Mouse (Mus musculus): Measurements from ENCODE around the gene Luc7l3.

The Luc7l3 gene

DNA sequence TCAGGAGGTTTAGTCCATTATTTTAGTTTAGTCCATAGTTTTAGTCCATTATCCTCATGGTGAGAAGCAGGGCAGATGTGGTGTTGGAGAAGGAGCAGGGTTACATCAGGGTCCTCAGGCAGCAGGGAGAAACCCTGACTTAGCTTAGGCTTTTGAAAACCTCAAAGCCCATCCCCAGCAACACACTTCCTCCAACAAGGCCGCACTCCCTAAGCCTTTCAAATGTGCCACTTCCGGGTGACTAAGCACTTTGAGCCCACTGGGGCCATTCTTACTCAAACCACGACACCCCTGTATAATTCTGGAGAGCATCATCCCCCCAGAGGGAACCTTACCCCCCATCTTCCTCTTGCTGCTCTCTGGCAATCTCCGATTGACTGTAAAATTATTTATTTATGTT, 62.0 kb downstream of the Luc7l3 start:
- DNase-seq (ENCODE audit: low read depth, low spot score): no peak

DNA sequence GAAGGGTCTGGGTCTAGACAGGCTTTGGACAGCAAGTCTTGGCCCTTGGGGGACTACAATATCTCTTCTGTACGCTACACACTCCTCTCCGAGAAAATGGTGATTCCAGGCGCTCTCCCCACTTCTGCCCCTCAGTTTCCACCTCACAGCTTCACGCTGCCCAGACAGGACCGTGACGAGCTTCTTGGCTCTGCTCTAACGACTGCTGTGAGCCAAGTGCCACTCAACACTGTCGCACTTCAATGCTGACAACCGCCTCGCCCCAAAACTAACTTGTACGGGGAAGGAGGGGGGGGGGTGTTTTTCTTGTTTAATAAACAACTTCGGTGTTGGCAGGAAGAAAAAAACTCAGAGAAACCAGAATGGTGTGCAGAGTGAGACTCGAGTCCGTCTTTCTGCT, 63.8 kb downstream of the Luc7l3 start:
- DNase-seq (ENCODE audit: low read depth, low spot score): no peak

DNA sequence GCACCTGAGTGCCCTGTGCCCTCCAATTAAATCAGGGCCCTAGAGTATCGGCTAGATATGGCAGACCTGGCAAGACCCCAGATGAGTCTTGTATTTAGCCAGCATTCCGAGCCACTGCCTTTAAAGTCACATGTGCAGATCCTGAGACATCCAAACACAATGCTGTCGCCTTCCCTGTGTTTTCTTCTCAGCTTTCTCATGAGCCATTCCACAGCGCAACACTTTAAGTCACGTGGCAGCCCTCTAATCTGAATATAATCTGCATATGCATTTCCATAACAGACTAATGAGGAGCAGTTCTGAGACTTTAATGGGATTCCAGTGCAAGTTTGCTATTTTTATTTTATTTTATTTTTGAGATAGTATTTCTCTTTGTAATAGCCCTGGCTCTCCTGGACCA, 66.1 kb downstream of the Luc7l3 start:
- no peak for DNase-seq (ENCODE audit: low read depth, low spot score)

DNA sequence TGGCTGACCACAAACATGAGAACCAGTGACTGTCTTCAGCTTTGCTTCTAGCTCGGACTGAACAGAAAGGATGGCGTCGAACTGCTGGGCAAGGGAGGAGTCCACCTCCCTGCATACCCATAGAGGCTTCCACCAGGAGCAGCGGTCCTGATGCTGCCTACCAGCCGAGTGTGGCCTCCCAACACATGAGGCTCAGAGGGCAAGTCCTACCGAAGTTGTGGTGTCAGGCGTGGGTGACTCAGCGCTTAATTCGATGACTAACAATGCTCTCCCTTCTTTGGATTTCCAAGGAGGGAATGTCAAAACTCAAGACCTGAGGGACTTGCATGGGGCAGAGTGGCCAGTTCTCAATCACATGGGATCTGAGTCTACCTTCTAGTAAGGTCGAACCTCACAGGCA, 68.1 kb downstream of the Luc7l3 start:
- DNase-seq (ENCODE audit: low read depth, low spot score): no peak

DNA sequence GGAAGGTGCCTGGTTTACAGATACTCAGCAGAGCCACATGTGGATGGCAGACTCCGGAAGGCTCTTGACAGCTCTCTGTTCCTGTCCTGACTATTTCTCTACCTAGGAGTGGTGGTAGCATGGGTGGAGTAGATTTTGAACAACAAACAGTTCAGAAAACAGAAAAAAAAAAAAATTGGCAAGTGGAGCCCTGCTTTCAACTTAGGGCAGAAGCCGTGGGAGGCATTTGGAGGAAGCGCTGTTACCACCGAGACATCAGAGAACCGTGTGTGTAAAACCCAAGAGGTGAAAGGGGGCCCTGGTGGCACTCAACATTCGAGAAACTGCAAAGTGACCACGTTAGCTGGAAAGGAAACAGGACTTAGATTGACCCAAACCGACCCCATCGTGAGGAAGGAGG, 68.6 kb downstream of the Luc7l3 start:
- DNase-seq (ENCODE audit: low read depth, low spot score): no peak

DNA sequence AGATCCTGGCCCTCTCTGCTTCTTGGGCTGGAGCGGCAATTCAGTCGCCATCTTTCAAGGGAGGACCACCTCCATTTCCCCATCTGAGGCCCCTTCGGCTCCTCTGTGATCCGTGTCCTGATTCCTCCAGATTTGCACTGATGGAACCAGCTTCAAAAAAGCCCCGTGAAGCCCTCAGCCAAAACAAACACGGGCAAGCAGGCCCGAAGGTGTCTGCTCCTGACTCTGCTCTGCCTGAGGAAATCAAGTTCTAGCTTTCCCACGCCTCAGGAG, 75.1 kb downstream of the Luc7l3 start:
- DNase-seq (ENCODE audit: low read depth, low spot score): no peak

DNA sequence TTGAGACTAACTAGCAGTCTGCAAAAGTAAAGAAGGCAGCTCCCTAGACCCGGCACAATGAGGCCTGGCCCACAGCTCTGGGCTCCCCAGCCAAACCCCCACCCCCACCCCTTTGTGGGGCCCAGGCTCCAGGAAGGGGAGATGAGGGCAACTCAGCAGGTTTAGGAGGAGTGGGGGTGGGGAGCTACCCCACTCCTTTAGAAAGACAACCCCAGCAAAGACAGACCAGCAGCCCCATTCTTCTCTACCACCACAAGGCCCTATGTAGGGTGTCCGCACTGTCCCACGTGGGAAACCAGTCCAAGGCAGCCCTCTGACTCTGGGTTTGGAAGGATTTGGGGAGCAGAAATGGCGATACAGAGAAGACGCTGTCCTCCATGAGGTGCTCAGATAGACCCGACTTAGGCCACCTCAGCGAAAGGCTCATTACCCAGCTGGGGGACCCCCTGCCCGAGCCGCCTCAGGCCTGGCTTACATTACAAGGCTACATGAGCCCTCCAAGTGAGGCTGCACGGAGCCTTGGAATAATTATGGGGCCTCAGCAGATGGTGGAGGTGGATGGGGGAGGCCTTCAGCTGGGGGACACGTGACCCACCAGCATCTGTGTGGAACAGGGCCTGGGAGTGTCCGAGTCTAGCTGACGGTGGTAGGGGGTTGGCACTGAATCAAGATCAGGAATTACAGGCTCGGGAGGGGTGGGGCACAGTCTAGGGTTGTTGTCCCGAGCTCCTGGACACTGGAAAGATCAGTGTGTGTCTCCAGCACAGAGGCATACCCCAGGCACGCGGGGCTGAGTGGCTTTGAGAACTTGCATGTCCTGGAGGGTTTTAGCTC, 75.6 kb downstream of the Luc7l3 start, which contains the start of gene Wfikkn2:
Gene Wfikkn2 (minus strand): TSS at position 51 of the 834 bp plus-strand sequence.
- no peak for DNase-seq (ENCODE audit: low read depth, low spot score)

DNA sequence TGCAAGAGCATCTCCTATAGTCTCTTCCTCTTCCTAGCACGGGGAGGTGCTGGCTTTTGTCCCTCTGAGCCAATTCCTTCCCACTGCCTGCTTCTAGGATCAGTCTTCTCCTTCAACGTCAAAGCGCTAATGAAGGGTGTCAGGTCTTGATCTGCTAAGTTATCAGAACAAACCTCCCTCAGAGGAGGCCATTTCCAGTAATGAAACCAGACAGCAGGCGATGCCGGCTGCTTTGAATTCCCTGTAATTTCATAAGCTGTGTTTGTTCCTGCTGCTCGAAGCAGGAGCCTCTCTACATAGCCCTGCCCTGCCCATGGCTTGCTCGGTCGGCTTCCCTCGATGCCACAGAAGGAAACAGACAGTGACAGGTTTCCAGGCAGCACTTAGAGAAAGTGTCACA, 77.4 kb downstream of the Luc7l3 start:
- no peak for DNase-seq (ENCODE audit: low read depth, low spot score)

DNA sequence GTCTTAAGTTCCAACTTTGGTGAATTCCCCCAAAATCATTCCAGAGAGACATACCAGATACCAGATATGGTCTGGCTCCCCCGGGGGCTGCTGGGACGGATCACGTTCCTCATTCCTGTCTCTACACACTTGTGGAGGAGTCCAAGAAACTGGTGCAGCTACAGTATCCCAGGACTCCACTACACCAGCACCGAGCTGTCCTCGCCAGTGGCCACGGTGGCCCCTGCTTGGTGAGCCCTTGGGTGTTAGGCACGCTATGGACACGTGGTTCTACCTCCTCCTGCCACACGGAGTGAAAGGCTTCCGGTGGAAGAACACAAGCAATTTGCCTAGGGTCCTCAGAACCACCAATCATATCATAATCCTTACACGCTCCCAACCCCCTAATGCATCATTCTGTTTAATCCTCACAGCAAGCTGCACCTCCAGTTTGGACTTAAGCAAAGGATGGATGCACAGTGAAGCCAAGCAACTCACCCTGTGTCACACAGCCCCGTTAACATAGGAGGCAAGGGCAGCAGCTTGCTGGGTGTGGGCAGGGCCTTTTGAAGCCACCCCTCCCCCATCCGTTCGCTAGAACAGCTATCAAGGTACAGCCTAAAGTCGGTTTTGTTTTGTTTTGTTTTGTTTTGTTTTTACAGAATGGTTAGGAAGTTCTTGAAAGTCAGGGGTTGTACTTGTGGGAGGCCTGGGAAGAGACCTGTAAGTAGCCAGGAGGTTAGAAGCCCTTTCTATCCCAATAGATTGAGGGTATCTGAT, 78.2 kb downstream of the Luc7l3 start:
- peak; percentile 38 for DNase-seq (ENCODE audit: low read depth, low spot score)

DNA sequence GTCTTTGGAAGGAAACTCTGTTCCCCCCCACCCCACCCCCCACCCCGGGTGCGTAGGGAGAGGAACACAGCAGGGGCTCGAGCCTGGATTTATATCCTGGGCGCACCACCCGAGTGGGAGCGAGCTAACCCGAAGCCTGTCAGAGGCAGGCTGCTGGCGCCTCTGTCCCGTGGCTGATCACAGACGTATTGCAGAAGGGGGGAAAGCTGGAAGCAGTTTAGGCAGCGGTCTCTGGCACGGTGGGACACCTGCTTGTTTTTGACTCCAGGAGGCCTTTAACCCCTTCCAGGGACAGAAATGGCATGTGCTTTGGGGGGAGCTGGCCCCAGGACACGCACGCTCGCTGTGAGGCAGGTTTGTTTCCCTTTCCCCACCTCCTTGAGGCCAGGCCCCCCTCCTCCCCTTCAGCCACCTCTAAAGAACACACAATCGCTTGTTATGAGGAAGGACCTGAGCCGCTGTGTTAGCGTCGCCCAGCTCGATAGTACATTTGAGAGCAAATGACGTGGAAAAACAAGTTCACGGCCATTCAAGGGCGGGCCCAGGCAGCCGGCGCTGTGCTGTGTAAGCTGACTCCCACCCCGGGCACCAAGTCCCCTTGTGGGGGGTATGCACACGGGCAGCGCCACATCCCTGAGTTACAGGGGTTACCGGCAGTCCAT, 78.9 kb downstream of the Luc7l3 start:
- peak; percentile 23 for DNase-seq (ENCODE audit: low read depth, low spot score)

DNA sequence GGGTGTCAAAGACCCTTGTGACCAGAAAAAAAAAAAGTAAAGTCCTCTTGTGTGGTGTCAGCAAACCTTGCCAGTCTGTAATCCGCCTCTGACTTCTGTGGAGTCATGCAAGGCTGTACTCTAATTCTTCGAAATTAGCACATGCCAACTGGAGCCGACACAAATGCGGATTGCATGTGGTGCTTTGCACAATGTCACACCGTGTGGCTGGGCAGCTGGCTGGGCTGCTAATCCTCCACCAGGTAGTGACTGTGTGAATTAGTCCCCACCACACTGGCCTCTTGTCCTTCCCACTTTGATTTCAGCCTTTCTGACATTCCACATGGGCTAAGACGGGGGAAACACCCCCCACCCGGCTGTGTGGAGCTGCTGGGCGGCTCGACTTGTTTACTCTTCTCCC, 82.1 kb downstream of the Luc7l3 start:
- DNase-seq (ENCODE audit: low read depth, low spot score): no peak

DNA sequence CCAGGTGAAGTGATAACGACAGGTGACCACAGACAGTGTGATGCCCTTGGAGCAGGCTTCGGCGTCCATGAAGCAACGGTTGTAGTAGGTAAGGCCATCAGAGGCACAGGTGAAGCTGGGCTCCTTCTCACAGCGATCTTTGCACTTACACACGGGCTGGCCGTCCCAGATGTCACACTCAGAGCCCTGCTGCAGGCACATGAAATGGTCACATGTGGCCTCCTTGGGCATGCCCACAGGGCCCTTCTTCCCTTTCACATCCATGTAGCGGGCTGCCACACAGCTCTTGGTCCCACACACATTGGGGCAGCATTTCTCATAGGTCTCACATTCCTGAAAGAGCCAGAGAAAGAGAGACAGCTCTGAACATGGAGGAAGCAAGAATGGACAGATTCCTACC, 83.0 kb downstream of the Luc7l3 start:
- no peak for DNase-seq (ENCODE audit: low read depth, low spot score)

Measured in ES-CJ7 (cell line).